Mouse (Mus musculus) hindlimb bud, embryonic 11.5 days (tissue): ENCODE data around the gene Ntm.

Source experiments
- DNase-seq: peaks from one replicate; pipeline ENCODE4 v3.0.0-alpha.2; 2012; ENCODE audit warnings: low read depth, low spot score; ENCODE audit errors: extremely low spot score

The Ntm gene

DNA sequence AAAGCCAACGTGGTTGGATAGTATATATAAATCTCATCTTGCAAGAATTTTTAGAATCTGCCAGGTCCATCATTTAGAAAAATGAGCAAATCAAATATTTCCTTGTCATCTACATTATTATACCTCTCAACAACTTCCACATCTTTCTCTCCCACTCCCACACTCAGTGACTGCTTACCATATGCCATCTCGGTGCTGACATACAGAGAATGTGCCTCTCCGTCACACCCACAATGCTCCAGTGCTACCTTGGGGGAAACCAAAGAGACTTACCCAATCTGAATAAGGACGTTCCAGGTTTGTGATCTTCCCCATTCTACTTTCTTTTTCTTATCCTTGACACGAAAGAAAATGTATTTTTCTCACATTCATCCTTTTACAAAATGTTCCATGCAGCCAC, 75.0 kb downstream of the Ntm start:
- no peak for DNase-seq

- DNase-seq, result no peak
Measured at GRCm38 (mm10) chr9:29884062-29884461, 78.9 kb downstream of the Ntm start.

GRCm38 (mm10) chr9:29881614-29882013, 81.3 kb downstream of the Ntm start:
- DNase-seq, result no peak

DNA sequence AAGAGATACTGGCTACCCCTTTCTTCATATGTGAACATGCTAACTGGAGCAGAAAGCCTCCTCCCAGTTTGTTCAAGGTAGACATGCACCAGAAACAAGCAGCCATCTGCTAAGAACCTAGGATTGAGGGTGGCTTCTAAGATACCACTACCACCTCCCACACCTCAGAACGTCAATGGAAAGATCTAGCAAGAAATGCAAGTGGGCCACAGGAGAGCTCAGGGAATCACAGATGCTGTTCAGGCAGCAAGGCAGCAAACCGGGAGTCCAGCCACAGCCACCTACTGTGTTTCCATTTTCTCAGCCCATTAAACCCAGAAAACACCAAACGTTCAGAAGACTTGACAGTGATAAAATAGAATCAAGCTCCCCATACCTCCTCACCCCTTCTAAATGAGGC, 85.4 kb downstream of the Ntm start:
- DNase-seq, result no peak

GRCm38 (mm10) chr9:29867746-29868145, 95.2 kb downstream of the Ntm start:
- DNase-seq, result no peak

- DNase-seq, result no peak
Measured at GRCm38 (mm10) chr9:29866824-29867223, 96.1 kb downstream of the Ntm start.

- no peak for DNase-seq
Measured at GRCm38 (mm10) chr9:29866101-29866500, 96.8 kb downstream of the Ntm start.

DNA sequence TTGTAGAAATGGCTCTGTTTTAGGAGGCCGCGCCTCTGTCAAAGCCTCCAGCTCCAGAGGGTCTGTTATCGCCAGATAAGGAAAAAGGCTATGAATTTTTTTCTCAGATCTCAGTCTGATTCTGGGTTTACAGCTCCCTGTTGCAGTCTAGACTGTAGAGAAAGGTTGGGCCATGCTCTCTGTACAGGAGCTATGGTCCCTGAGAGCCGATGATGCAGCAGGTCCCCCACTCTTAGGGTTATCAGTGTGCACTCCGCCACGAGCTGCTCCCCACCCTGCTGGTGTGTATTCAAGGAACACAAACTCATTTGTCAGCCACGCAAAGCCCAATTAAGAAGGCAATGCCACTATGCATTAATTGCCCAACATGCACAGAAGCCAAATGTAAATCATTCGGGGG, 97.4 kb downstream of the Ntm start:
- DNase-seq, result no peak

DNA sequence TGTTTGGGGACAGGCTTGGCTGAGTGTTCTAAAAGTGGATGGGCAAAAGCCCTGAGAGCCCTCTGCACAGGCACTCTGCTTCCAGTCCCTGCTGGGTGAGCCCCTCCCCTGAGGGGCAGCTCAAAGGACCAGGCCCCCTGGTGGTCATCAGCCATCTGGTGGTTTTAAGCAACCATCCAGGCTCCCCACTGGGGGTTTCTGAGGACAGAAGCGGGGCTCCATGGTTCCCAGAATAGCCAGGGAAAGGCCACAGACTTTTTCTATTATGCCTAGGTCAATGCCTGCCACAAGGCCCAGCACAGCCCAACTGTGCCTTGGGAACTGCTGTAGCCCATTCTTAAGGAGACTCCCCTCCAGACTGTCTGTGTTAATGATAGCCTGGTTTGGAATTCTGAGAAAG, 98.1 kb downstream of the Ntm start:
- no peak for DNase-seq

GRCm38 (mm10) chr9:29862408-29862807, 100.5 kb downstream of the Ntm start:
- DNase-seq, result no peak

- DNase-seq, result no peak
Measured at GRCm38 (mm10) chr9:29859256-29860048, 103.5 kb downstream of the Ntm start.

- DNase-seq, result no peak
Measured at GRCm38 (mm10) chr9:29848735-29849455, 114.0 kb downstream of the Ntm start.

- DNase-seq, result no peak
Measured at GRCm38 (mm10) chr9:29837344-29837743, 125.6 kb downstream of the Ntm start.

DNA sequence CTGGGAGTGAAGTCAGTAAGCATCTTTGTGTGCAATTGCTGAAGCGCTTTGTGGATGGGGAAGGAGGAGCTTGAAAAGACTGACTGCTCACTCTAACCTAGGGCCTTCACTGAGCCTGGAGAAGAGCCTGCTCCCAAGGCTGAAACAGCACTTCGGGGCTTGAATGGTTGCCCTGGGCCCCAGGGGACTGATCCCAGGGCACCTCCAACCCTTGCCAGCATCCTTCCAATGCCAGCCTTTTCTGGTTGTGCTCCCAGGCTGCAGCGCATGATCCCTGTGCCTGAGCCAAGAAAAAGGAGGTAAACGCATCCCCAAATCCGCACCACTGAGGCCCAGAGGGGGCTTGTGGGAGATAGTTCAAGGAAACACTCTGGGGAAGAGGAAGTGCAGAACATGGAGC, 128.0 kb downstream of the Ntm start:
- no peak for DNase-seq

- DNase-seq, result peak; percentile 22
Measured at GRCm38 (mm10) chr9:29833781-29834180, 129.2 kb downstream of the Ntm start.

DNA sequence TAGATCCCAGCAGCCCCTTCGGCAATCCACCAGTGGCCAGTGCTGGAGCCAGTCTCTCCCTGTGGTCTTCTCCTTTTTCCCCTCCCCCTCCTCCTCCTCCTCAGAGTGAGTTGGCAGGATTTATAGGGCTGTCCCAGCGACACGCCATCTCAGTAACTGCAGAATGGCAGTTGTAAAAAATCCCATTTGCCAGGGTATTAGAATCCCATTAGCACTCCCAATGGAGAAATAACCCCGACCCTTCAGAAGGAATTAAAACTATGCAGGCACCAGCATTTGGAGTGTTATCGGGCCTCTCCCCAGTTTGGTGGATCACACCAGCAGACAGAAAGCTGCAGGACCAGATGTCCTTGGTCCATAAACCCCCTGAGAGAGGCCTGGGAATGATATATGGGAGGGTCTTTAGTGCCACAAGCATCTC, 135.7 kb downstream of the Ntm start:
- peak; percentile 44 for DNase-seq

GRCm38 (mm10) chr9:29825236-29825635, 137.7 kb downstream of the Ntm start:
- no peak for DNase-seq

GRCm38 (mm10) chr9:29823716-29824115, 139.2 kb downstream of the Ntm start:
- no peak for DNase-seq

DNA sequence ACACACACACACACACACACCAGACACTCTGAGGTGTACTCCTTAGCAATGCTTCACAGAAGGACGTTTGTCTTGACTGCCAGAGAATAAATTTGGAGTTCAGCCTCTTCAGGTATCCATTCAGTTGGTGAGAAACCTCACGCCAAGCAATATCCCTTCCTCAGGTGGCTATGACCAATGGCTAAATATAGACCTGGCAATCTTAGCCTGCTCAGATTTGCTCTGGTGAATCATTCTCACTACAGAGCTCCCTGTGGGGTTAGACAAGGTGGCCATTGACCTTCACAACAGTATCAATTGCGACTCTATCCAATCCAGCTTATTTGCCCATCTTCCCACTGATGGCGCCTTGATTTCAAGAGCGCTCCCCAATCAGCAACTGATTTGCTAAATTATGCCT, 150.3 kb downstream of the Ntm start:
- DNase-seq, result no peak

GRCm38 (mm10) chr9:29806790-29807189, 156.2 kb downstream of the Ntm start:
- no peak for DNase-seq

DNA sequence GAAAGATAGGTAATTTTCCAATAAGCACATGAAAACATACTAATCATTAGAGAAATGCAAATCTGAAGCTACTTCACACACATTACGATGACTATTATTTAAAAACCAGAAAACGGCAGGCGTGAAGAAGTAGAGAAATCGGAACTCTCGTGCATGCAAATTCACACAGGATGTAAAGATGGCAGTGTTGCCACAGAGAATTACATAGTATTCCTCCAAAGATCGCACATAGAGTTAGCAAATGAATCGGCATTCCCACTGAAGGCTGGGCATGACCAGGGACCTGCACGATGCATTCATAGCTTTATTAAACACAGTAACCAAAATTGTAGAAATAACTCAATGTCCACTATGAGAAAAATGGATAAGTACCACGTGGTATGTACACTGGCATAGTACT, 158.5 kb downstream of the Ntm start:
- no peak for DNase-seq

DNA sequence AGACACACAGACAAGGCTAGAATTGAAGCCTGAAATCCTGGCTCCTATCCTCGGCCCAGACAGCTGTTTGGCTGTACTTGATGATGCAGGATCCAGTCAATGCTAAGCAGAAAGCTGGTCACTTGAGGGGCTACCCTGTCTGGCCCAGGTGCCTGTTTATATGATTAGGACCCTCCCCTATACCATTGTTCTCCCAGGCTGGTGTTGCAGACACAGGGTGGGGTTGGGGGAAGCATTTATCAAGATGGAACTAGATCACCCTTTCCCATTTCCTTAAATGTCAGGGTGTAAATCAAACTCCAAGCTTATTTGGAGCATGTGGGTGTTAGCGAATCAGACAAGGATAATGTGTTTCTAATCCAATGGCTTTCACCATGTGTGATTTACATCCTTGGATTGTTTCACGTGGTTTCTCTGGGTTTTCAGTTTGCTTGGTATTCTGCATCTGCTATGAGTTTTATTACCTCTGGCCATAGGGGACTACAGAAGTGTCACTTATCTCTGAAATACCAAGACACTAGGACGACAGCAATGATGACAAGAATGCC, 159.1 kb downstream of the Ntm start:
- DNase-seq, result peak; percentile 61
